Mouse (Mus musculus) ovary, adult 18-20 months (tissue): Measurements from ENCODE around the gene Cyp2c68.
"Not testable (repeated sequence)": the region's sequence is repeated elsewhere in the genome, so short reads cannot be mapped to it uniquely, and the experiment has no call there.

Experiments
- DNase-seq: peaks from one replicate; pipeline ENCODE4 v3.0.0; 2022; ENCODE audit warnings: low spot score, mixed read lengths

Gene Cyp2c68

DNA sequence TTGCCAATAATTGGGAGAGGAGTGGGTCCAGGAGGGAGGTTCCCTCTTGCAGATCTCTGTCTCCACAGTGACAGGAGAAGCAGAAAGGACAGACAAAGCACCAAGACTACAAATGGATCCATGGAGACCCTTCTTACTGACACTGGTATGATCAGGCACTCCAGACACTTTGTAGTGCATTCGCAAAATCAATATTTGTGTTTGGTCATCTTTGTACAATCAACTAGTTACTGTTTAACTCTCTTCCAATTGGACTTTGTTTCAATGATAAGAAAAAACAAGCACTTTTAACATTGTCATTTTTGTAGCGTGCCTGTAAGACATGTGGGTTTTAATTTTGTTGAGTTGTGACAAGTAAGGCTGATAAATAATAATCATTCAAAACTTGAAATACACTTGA, at the start of gene Cyp2c68:
Gene Cyp2c68, minus strand, starts transcription at position 135 of the 400 bp plus-strand sequence.
- no peak for DNase-seq

DNA sequence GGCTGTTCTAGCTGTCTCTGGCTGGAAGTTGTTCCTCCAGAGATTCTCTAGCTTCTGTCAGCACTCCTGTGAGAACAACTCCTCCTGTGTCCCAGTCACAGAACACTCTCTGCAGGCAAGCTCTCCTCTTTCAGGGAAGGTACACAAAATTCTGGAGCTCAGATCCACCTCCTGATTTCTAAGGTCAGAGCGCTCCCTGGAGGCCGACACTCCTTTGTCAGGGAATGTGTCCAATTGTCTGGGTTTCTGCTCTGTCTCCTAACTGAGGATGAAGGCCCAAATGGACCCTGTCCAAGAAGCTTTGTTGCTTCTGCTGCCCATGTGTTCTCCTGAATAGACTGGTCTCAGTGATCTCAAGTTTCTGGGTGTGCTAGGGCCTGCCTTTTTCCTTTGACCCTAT, 44.6 kb upstream of the Cyp2c68 start:
- not testable (repeated sequence) for DNase-seq

DNA sequence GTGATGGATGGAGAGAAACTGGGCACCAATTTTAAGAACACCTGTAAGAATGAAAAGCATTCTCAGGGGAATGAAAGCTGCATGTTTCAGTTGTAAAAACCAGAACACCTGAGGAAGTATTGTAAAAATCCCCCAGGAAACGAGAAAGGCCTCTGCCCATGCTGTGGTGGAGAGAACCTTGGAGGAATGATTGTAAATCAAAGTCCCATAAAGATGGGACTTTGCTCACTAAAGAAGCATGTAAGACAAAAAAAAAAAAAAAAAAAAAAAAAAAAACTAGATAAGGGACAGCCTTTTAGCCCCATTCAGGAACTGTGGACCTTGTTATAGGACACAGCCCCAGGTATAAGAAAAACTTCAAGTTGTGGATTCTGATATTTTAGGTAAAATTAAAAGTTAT, 4.5 kb upstream of the Cyp2c68 start:
- DNase-seq, result no peak

- not testable (repeated sequence) for DNase-seq
Measured at GRCm38 (mm10) chr19:39744361-39744760, 3.5 kb upstream of the Cyp2c68 start.

DNA sequence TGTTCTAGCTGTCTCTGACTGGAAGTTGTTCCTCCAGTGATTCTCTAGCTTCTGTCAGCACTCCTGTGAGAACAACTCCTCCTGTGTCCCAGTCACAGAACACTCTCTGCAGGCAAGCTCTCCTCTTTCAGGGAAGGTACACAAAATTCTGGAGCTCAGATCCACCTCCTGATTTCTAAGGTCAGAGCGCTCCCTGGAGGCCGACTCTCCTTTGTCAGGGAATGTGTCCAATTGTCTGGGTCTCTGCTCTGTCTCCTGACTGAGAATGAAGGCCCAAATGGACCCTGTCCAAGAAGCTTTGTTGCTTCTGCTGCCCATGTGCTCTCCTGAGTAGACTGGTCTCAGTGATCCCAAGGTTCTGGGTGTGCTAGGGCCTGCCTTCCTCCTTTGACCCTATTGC, 29.7 kb downstream of the Cyp2c68 start:
- DNase-seq, result not testable (repeated sequence)

GRCm38 (mm10) chr19:39665650-39666049, 75.2 kb downstream of the Cyp2c68 start:
- DNase-seq, result not testable (repeated sequence)

DNA sequence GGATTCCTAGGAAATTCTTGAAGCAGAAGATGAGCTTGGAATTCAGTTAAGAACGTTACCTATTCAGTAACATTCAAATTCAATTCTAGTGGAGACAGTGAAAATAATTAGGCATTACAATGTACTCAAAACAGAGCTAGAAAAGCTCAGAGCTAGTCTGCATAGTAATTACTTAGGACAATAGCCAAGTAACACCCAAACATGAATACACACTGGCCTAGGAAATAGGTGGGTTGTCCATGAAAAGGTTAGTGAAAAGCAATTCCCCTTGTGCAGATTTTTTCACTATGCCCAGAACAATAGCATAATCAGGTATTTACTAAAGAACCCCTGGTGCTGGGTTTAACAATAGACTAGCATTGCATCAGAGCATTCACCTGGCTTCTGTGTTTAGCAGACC, 88.5 kb downstream of the Cyp2c68 start:
- no peak for DNase-seq

GRCm38 (mm10) chr19:39648938-39649337, 91.9 kb downstream of the Cyp2c68 start, which contains the start of gene Cyp2c67:
Gene Cyp2c67 (minus strand): TSS chr19:39649051.
- no peak for DNase-seq

- no peak for DNase-seq
Measured at GRCm38 (mm10) chr19:39647519-39647918, 93.3 kb downstream of the Cyp2c68 start.

DNA sequence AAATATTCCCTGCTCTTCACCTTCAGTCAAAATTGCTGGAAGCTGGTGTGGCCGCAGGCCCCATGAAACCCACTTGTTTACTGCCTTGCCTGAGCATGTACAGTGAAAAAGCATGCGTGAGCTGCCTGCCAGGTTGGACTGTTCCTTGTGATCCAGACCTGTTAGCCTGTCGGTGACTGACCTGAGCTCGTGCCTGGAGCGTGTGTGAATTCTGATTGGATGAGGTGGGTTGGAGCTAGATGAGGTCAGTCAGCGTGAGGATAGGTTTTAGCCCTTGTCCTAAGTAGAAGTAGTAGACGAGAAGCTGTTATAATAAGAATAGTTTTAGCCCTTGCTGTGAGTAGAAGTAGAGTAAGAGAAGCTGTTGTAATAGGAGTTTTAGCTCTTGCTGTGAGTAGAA, 96.3 kb downstream of the Cyp2c68 start:
- DNase-seq, result not testable (repeated sequence)
